Mouse (Mus musculus) bone marrow macrophage, adult 2 months (primary cell): ENCODE measurements around the gene Cdadc1.

Experiments used
- CTCF ChIP-seq: IDR thresholded peaks from 2 replicates; pipeline ENCODE4 v1.5.1; 2012; ENCODE audit warnings: low read depth, mild to moderate bottlenecking, low read length, moderate library complexity
- POLR2A ChIP-seq: IDR thresholded peaks from 2 replicates; pipeline ENCODE4 v1.6.1; 2012; ENCODE audit warnings: mild to moderate bottlenecking, low read depth, low read length, borderline replicate concordance

DNA sequence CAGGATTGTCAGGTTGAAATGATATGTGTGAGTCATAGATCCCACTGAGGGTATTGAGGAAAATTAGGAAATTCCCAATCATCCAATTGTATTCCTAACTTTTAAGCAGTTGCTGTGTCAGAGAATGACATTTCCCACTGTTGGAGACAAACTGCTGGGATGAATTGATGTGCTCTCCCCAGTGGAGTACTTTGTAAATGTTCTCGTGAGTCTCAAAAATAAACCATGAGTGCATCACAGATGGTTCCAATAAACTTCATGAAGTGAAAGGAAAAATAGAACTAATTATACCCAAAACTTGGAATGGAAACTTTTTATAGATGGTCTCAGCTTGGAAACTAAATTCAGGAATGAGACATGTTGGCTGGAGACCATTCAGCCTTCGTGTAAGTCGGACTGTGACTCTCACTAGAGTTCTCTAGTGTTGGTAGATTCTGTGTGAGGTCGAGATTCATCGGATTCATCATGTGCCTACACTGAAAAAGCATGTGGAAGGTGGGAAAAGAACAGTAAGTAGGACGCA, 83.8 kb downstream of the Cdadc1 start:
- TF ChIP-seq CTCF (no peak), POLR2A (no peak)
